Mouse (Mus musculus) CH12.LX (cell line): ENCODE measurements at regions not wholly inside any gene's neighbourhood (a gene's known extent, or its start where the extent isn't known, plus 50 kb on each side); places are given as distances from the start of the nearest gene placed in this dataset.

Experiments
- DNase-seq: peaks from one replicate; pipeline ENCODE4 v3.0.0-alpha.2; 2013; ENCODE audit errors: extremely low read depth
- H3K27ac ChIP-seq: 2 replicates; pipeline ENCODE4 v1.5.1; 2012; ENCODE audit warnings: low read depth, mild to moderate bottlenecking, control low read depth, moderate library complexity; ENCODE audit not compliant: insufficient read depth
- H3K27me3 ChIP-seq: replicated peaks from 2 replicates; pipeline ENCODE3; 2012; ENCODE audit warnings: inconsistent platforms
- H3K36me3 ChIP-seq, 2 experiments: replicated peaks in 1 of 2; 2 replicates each; pipeline versions ENCODE3 to v1.6.1; 2012; ENCODE audit warnings: inconsistent platforms in 1 of 2, low read length in 1 of 2, mild to moderate bottlenecking in 1 of 2, mixed read lengths in 1 of 2, moderate library complexity in 1 of 2; ENCODE audit not compliant: control insufficient read depth in 1 of 2, insufficient read depth in 1 of 2
- H3K4me1 ChIP-seq, 2 experiments: 2 replicates each; pipeline ENCODE4 v1.6.1; 2012; ENCODE audit warnings: inconsistent platforms in 1 of 2, moderate library complexity in 1 of 2; ENCODE audit not compliant: insufficient read depth in 2 of 2, control insufficient read depth in 1 of 2
- H3K4me2 ChIP-seq: 2 replicates; pipeline ENCODE4 v1.6.1; 2012; ENCODE audit warnings: low read depth, mild to moderate bottlenecking, control low read depth; ENCODE audit not compliant: poor library complexity, insufficient read depth, severe bottlenecking
- H3K4me3 ChIP-seq, 3 experiments: fragments of 150-350 bp in 1 of 3; sonication (generic) in 1 of 3; replicated peaks in 1 of 3; 2 replicates each; pipeline versions ENCODE3 to v1.5.1; 2011 to 2012; ENCODE audit warnings: low read depth in 2 of 3, low read length in 2 of 3, mild to moderate bottlenecking in 2 of 3, moderate library complexity in 2 of 3, control low read depth in 1 of 3, improper control_type of control experiment in 1 of 3, inconsistent platforms in 1 of 3, mixed read lengths in 1 of 3; ENCODE audit not compliant: poor library complexity in 1 of 3
- H3K79me2 ChIP-seq: replicated peaks from 2 replicates; pipeline ENCODE4 v1.6.1; 2012; ENCODE audit warnings: mild to moderate bottlenecking, moderate library complexity; ENCODE audit not compliant: control insufficient read depth, poor library complexity, insufficient read depth, severe bottlenecking; ENCODE audit errors: extremely low read depth
- H3K9ac ChIP-seq: 2 replicates; pipeline ENCODE4 v1.6.1; 2012; ENCODE audit warnings: low read depth, mild to moderate bottlenecking, control low read depth, moderate library complexity; ENCODE audit not compliant: insufficient read depth
- H3K9me3 ChIP-seq: replicated peaks from 2 replicates; pipeline ENCODE3; 2012; ENCODE audit warnings: low read length, inconsistent platforms, mixed read lengths
- BHLHE40 ChIP-seq: IDR thresholded peaks from 2 replicates; pipeline ENCODE4 v1.6.1; 2011; ENCODE audit warnings: mild to moderate bottlenecking, low read depth, low read length, improper control_type of control experiment
- CHD2 ChIP-seq: IDR thresholded peaks from 2 replicates; pipeline ENCODE4 v1.6.1; 2011; ENCODE audit warnings: low read length, improper control_type of control experiment
- EP300 ChIP-seq: IDR thresholded peaks from 2 replicates; pipeline ENCODE4 v1.6.1; 2011; ENCODE audit warnings: low read length, improper control_type of control experiment
- ETS1 ChIP-seq: conservative IDR thresholded peaks from 2 replicates; pipeline ENCODE4 v1.6.1; 2012; ENCODE audit warnings: low read depth, mild to moderate bottlenecking, inconsistent platforms, low read length, improper control_type of control experiment, moderate library complexity
- IRF4 ChIP-seq: IDR thresholded peaks from 2 replicates; pipeline ENCODE4 v1.6.1; 2014; ENCODE audit warnings: low read depth, mild to moderate bottlenecking, inconsistent platforms, low read length, improper control_type of control experiment
- JUN ChIP-seq: IDR thresholded peaks from 2 replicates; pipeline ENCODE4 v1.6.1; 2011; ENCODE audit warnings: low read depth, mild to moderate bottlenecking, low read length, improper control_type of control experiment, moderate library complexity; ENCODE audit not compliant: insufficient read depth
- JUND ChIP-seq: conservative IDR thresholded peaks from 2 replicates; pipeline ENCODE4 v1.6.1; 2011; ENCODE audit warnings: low read depth, low read length, improper control_type of control experiment
- MAFK ChIP-seq: IDR thresholded peaks from 2 replicates; pipeline ENCODE4 v1.6.1; 2011; ENCODE audit warnings: low read length, improper control_type of control experiment; ENCODE audit not compliant: insufficient replicate concordance
- MEF2A ChIP-seq: IDR thresholded peaks from 2 replicates; pipeline ENCODE4 v1.6.1; 2014; ENCODE audit warnings: low read depth, mild to moderate bottlenecking, inconsistent platforms, low read length, improper control_type of control experiment, borderline replicate concordance
- MYC ChIP-seq: IDR thresholded peaks from 2 replicates; pipeline ENCODE4 v1.6.1; 2011; ENCODE audit warnings: low read depth, mild to moderate bottlenecking, improper control_type of control experiment, low read length
- TCF12 ChIP-seq: IDR thresholded peaks from 2 replicates; pipeline ENCODE4 v1.6.1; 2014; ENCODE audit warnings: low read depth, mild to moderate bottlenecking, inconsistent platforms, low read length, improper control_type of control experiment
- USF1 ChIP-seq: IDR thresholded peaks from 2 replicates; pipeline ENCODE4 v1.6.1; 2014; ENCODE audit warnings: low read depth, mild to moderate bottlenecking, inconsistent platforms, low read length, improper control_type of control experiment
- ZKSCAN1 ChIP-seq: IDR thresholded peaks from 2 replicates; pipeline ENCODE4 v1.6.1; 2012; ENCODE audit warnings: low read depth, inconsistent platforms, low read length, improper control_type of control experiment, borderline replicate concordance
- ZNF384 ChIP-seq: IDR thresholded peaks from 2 replicates; pipeline ENCODE4 v1.6.1; 2012; ENCODE audit warnings: low read depth, low read length, improper control_type of control experiment, inconsistent platforms
- dilution Hi-C: fragments of 300-500 bp; cut with MboI; formaldehyde crosslinking; loops from 2 replicates; pipeline ENCODE4 v1.14.3; 2020; ENCODE audit warnings: low sequenced_read_pairs; ENCODE audit not compliant: extremely low pct_unique_long_range_greater_than_20kb, extremely low pct_ligation_motif_present
- in situ Hi-C: fragments of 300-500 bp; cut with MboI; formaldehyde crosslinking; loops from 3 replicates; pipeline ENCODE4 v1.14.3; 2019; ENCODE audit warnings: low sequenced_read_pairs, low pct_ligation_motif_present, low pct_unique_long_range_greater_than_20kb, mixed read lengths

DNA sequence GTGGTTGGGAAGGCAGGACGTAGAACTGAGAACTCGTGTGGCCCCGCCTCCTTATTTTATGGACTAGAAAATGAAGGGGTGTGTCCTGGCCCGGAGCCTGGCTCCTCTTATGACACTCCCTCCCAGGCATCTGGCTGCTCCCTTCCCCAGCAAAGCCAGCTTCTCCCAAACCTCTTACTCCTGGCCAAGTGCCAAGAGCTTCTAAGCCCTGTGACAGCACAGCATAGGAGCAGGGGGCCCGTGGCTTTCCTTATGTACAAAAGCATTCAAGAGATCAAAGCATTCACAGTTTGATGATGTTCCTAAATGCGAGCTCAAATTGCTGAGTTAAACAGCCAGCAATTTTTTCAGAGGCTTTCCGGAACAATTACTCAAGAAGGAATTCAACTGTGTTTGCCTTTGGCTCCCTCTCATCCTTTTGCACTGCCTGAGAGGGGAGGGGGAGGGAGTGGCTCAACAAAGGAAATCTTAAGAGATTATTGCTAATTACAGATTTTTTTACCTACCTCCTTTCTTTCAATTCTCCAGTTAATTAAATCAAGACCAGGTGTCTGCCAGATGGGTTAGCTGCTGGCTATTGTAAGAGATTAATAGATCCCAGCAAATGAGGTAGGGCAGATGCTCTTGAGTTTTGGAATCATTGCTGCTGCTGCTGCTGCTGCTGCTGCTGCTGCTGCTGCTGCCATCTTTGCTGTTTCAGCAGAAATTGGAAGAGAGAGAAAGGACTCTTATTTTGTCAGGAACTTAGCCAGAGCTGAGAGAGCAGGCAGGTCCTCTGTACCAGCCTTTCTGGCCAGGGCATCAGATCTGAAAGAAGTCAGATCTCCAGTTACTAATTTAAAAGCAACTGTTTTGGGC, 71.0 kb upstream of the Dlg1 start:
- no peak overlapping the region for H3K4me3 ChIP-seq
- TF ChIP-seq MYC (no peak), MAFK (peak; percentile 88), USF1 (no peak)
- no peaks in the 10 kb centered on the region for H3K27me3 ChIP-seq
- in situ Hi-C loops (no loop called here), dilution Hi-C loops (no loop called here)
- no peak overlapping the region for H3K4me2 ChIP-seq
- no peak overlapping the region for H3K9ac ChIP-seq
- H3K36me3 ChIP-seq, result no peaks in the 10 kb centered on the region
- H3K79me2 ChIP-seq, result no peaks in the 10 kb centered on the region
- no peak for DNase-seq
- H3K9me3 ChIP-seq, result no peaks in the 10 kb centered on the region
- H3K27ac ChIP-seq, result no peak overlapping the region
- H3K4me1 ChIP-seq, result peaks cover 5 to 30% of the 10 kb centered on the region in 2 experiments

DNA sequence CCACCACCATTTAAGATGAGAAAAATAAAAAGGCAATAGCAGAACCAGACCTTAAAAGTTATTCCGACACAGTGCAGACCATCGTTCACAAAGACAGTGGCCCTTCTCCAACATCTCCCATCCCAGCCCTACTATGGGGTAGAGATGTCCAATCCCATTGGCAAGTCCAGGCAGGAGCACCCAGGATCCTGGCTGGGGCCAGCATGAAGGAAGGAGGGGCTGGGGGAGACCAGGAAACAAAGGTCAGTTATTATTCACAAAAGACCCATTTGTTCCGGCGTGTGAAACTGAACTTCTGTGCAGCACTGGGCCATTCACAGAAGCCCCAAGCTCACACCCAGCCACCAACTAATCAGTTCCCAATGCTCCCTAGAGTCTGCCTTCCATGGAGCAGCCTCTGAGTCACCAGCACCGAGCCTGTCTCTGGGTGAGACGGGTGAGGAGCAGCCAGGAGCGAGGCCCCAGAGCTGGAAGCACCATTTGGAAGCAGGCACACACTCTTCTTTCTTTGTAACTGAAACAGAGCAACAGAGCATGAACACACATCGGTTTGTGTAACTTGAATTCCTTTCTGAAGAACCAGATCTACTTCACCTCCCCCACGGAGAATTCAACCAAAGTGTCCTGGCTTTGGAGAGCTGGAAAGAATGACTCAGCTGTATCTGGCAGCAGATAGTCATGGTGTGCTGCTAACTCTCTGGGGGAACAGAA, 70.1 kb upstream of the Dlg1 start:
- H3K36me3 ChIP-seq, result no peaks in the 10 kb centered on the region
- no peak overlapping the region for H3K9ac ChIP-seq
- H3K4me1 ChIP-seq, result peaks cover 5 to 39% of the 10 kb centered on the region in 2 experiments
- H3K79me2 ChIP-seq, result no peaks in the 10 kb centered on the region
- TF ChIP-seq ZNF384 (no peak), ETS1 (peak; percentile 77), BHLHE40 (peak; percentile 62), ZKSCAN1 (no peak), USF1 (no peak), MEF2A (0 out of 2 replicates have a peak, but pooled peaks have one; percentile 21), JUND (peak; percentile 98), MAFK (peak; percentile 83), EP300 (peak; percentile 91), TCF12 (0 out of 2 replicates have a peak, but pooled peaks have one; percentile 14), CHD2 (peak; percentile 83), JUN (peak; percentile 93), IRF4 (peak; percentile 53; the same call in 1 of the 2 replicates)
- dilution Hi-C loops, result no loop called here
- H3K9me3 ChIP-seq, result no peaks in the 10 kb centered on the region
- H3K4me3 ChIP-seq, result no peak overlapping the region
- H3K4me2 ChIP-seq, result peak overlapping the region; percentile 39; the same call in 1 of the 2 replicates
- in situ Hi-C loops, result no loop called here
- H3K27ac ChIP-seq, result no peak overlapping the region
- H3K27me3 ChIP-seq, result no peaks in the 10 kb centered on the region
- peak; percentile 84 for DNase-seq
